Mouse (Mus musculus) limb, embryonic 11.5 days (tissue): Measurements from ENCODE around the gene Lrrc73. TPM values are rescaled to one million over a fixed set of nuclear protein-coding genes. Genes with fewer than 3 reads are reported as not detected.

Source experiments
- ATAC-seq: fragments of 200-750 bp; cut with Nextera tagmentation; 2 replicates; pipeline ENCODE4 v1.8.0; 2017; ENCODE audit warnings: low read depth; ENCODE audit not compliant: insufficient number of reproducible peaks, low FRiP score, low TSS enrichment
- DNase-seq: peaks from one replicate; pipeline ENCODE4 v3.0.0-alpha.2; 2015; ENCODE audit warnings: low spot score
- H3K27ac ChIP-seq: fragments of 300-500 bp; sonication (generic); replicated peaks from 2 replicates; pipeline ENCODE4 v1.5.1; 2014; ENCODE audit warnings: low read depth, mild to moderate bottlenecking, low read length
- H3K27me3 ChIP-seq: fragments of 300-500 bp; sonication (generic); 2 replicates; pipeline ENCODE4 v1.6.1; 2014; ENCODE audit warnings: mild to moderate bottlenecking, low read length, mixed read lengths; ENCODE audit not compliant: control insufficient read depth, insufficient read depth
- H3K36me3 ChIP-seq: fragments of 300-500 bp; sonication (generic); 2 replicates; pipeline ENCODE4 v1.6.1; 2014; ENCODE audit warnings: mild to moderate bottlenecking, low read length, moderate library complexity, mixed read lengths; ENCODE audit not compliant: control insufficient read depth, insufficient read depth
- H3K4me1 ChIP-seq: fragments of 300-500 bp; sonication (generic); 2 replicates; pipeline ENCODE4 v1.6.1; 2014; ENCODE audit warnings: low read length, mixed read lengths; ENCODE audit not compliant: control insufficient read depth, insufficient read depth
- H3K4me2 ChIP-seq: fragments of 300-500 bp; sonication (generic); 2 replicates; pipeline ENCODE4 v1.6.1; 2014; ENCODE audit warnings: low read depth, mild to moderate bottlenecking, moderate library complexity; ENCODE audit not compliant: severe bottlenecking
- H3K4me3 ChIP-seq: fragments of 300-500 bp; sonication (generic); 2 replicates; pipeline ENCODE4 v1.5.1; 2014; ENCODE audit warnings: low read depth, low read length
- H3K9ac ChIP-seq: fragments of 300-500 bp; sonication (generic); 2 replicates; pipeline ENCODE4 v1.6.1; 2014; ENCODE audit warnings: mild to moderate bottlenecking, low read length
- H3K9me3 ChIP-seq: fragments of 300-500 bp; sonication (generic); 2 replicates; pipeline ENCODE4 v1.6.1; 2016; ENCODE audit warnings: low read length; ENCODE audit not compliant: control insufficient read depth
- WGBS: fragments of 180-500 bp; shearing (Covaris S2); extraction: QIAGEN DNeasy Blood & Tissue Kit; methylation state at CpG from one replicate; pipeline ENCODE4 v1.1.7; 2014; 5-methylcytosine and 5-hydroxymethylcytosine counted together
- polyA plus RNA-seq: library from polyadenylated mRNA; unstranded; fragments of >200 nt; fragmentation: Nextera tagmentation; extraction: Ambion mirVana; gene quantifications from 2 replicates; pipeline ENCODE4 v1.2.1, GENCODE M21; 2014

Lrrc73 gene
- polyA plus RNA-seq, 1 experiment from 2014 or later: 0.69 TPM

DNA sequence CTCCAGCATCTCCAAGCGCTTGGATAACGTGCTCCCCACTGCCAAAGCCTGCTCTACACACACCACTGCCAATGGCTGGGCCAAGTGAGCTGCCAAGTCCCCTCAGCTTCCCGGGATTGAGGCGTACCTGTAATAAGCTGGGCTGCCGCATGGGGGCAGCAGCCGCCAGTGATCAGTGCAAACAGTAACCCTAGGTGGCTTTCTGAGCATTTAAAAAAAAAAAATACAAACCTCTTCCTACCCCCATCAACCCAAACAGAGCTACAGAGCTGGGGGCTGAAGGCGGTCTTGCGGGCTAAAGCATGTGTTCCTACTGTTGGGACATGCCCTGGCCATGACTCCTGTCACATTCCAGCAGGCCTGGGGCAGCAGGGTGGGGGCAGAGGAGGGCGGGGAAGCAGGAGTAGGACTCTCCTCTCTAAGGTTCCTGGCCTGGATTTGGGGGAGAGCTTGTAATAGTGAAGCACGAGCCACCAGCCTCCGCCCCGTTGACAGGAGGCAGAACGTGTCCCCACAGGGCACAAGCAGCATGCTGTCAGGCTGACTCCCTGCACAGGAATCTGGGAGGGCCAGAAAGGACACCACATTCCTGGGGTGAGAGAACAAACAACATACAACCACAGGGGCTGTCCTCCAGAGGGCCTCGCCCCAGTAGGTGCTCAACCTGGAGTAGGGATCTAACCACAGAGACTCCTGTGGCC is 12.7 kb downstream of the Lrrc73 start:
- Histone ChIP-seq H3K27ac (no peak overlapping the region), H3K4me3 (no peak overlapping the region), H3K4me1 (0 out of 2 replicates have a peak, but pooled peaks cover 3% of the 10 kb centered on the region), H3K36me3 (peaks cover 26% of the 10 kb centered on the region), H3K9me3 (no peaks in the 10 kb centered on the region), H3K4me2 (no peak overlapping the region), H3K27me3 (no peaks in the 10 kb centered on the region), H3K9ac (no peak overlapping the region)
- 26% methylated on average over 14 of the region's 14 CpGs for WGBS
- no peak for ATAC-seq
- DNase-seq: peak; percentile 90

- no peak overlapping the region for H3K27ac ChIP-seq
- H3K27me3 ChIP-seq: no peaks in the 10 kb centered on the region
- 0 out of 2 replicates have a peak, but pooled peaks cover 3% of the 10 kb centered on the region for H3K4me1 ChIP-seq
- no peak for ATAC-seq
- no peak overlapping the region for H3K4me3 ChIP-seq
- no peak for DNase-seq
- no peak overlapping the region for H3K4me2 ChIP-seq
- no peak overlapping the region for H3K9ac ChIP-seq
- 55% methylated on average over 6 of the region's 6 CpGs for WGBS
- H3K9me3 ChIP-seq: no peaks in the 10 kb centered on the region
- H3K36me3 ChIP-seq: peaks cover 28% of the 10 kb centered on the region
Measured at GRCm38 (mm10) chr17:46266986-46267385, 13.7 kb downstream of the Lrrc73 start.

- Histone ChIP-seq H3K36me3 (peaks cover 28% of the 10 kb centered on the region), H3K4me2 (no peak overlapping the region), H3K9me3 (no peaks in the 10 kb centered on the region), H3K27me3 (no peaks in the 10 kb centered on the region), H3K27ac (no peak overlapping the region), H3K4me3 (no peak overlapping the region), H3K9ac (no peak overlapping the region), H3K4me1 (0 out of 2 replicates have a peak, but pooled peaks cover 3% of the 10 kb centered on the region)
- ATAC-seq: no peak
- no peak for DNase-seq
- WGBS: 82% methylated on average over 7 of the region's 7 CpGs
Measured at GRCm38 (mm10) chr17:46267511-46267910, 14.2 kb downstream of the Lrrc73 start.

- WGBS: 78% methylated on average over 10 of the region's 10 CpGs
- H3K4me2 ChIP-seq: no peak overlapping the region
- no peak for DNase-seq
- ATAC-seq: no peak
- H3K27ac ChIP-seq: no peak overlapping the region
- H3K9ac ChIP-seq: peak overlapping the region; percentile 4; the same call in 1 of the 2 replicates
- no peaks in the 10 kb centered on the region for H3K27me3 ChIP-seq
- H3K36me3 ChIP-seq: peaks cover 29% of the 10 kb centered on the region
- 0 out of 2 replicates have a peak, but pooled peaks cover 3% of the 10 kb centered on the region for H3K4me1 ChIP-seq
- no peak overlapping the region for H3K4me3 ChIP-seq
- H3K9me3 ChIP-seq: no peaks in the 10 kb centered on the region
Measured at GRCm38 (mm10) chr17:46268026-46268720, 14.8 kb downstream of the Lrrc73 start.

DNA sequence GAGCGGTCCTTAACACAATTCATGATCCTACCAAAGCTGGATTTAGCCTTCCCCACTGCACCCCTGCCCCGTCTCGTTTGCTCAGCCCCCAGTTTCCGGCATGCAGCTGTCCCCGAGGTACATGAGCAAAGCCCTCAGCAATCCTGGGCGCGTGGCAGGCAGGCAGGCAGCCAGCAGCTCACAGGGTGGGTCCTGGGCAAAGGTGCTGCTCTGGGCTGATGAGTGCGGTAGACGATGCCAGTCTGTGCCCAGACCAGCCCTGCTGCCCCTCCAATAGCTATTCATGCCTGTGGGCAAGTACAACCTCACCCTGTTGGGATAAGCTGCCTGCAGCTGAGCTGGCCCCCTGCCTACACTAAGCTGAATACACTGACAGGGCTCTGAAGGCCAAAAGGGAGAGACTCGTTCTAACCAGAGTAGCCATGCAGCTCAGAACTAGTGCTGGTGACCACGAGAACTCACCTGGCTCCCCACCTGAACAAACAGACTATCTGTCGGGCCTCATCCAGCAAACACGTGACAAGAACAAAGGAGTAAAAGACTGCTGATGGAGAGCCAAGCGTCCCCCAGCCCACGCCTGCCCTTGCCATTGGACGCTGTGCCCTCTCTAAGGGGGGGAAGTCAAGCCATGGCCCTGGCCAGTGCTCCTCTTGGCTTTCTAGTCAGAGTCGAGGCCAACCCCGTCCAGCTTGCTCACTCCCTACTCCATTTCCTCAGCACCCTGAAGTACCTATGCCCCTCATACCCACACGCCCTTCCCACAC is 16.6 kb downstream of the Lrrc73 start:
- Histone ChIP-seq H3K27ac (no peak overlapping the region), H3K36me3 (peaks cover 20% of the 10 kb centered on the region), H3K9ac (no peak overlapping the region), H3K27me3 (no peaks in the 10 kb centered on the region), H3K9me3 (no peaks in the 10 kb centered on the region), H3K4me2 (no peak overlapping the region), H3K4me3 (no peak overlapping the region), H3K4me1 (0 out of 2 replicates have a peak, but pooled peaks cover 3% of the 10 kb centered on the region)
- WGBS: 90% methylated on average over 19 of the region's 19 CpGs
- no peak for ATAC-seq
- DNase-seq: no peak

DNA sequence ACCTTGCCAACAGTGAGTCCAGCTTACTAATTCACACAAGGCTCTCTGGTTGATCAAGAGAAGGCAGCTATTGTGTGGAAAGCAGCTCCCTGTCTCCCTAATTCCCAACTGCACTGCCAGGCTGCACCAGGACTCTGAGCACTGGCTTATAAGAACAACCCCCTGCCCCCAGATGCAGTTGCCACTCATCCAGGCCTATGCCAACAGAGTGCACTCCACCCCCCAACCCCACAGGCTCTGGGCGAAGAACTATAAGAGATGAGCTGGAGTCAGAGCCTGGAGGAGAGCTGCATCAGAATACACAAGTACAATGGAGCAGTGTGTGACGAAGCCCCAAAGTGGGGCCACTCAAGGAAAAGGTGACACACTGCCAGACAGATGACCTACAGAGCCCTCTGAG is 18.7 kb downstream of the Lrrc73 start:
- H3K9ac ChIP-seq: no peak overlapping the region
- H3K4me1 ChIP-seq: no peaks in the 10 kb centered on the region; the same call in 1 of the 2 replicates
- 95% methylated on average over 2 of the region's 2 CpGs for WGBS
- H3K4me3 ChIP-seq: no peak overlapping the region
- no peak overlapping the region for H3K27ac ChIP-seq
- H3K4me2 ChIP-seq: no peak overlapping the region
- no peaks in the 10 kb centered on the region for H3K9me3 ChIP-seq
- ATAC-seq: no peak
- DNase-seq: no peak
- no peaks in the 10 kb centered on the region for H3K27me3 ChIP-seq
- peaks cover 20% of the 10 kb centered on the region for H3K36me3 ChIP-seq

- no peak overlapping the region for H3K27ac ChIP-seq
- peaks cover 20% of the 10 kb centered on the region for H3K36me3 ChIP-seq
- H3K4me2 ChIP-seq: no peak overlapping the region
- WGBS: 90% methylated on average over 5 of the region's 5 CpGs
- peaks cover 6% of the 10 kb centered on the region for H3K4me1 ChIP-seq
- DNase-seq (no peak), ATAC-seq (no peak)
- no peak overlapping the region for H3K9ac ChIP-seq
- H3K27me3 ChIP-seq: no peaks in the 10 kb centered on the region
- no peak overlapping the region for H3K4me3 ChIP-seq
- H3K9me3 ChIP-seq: no peaks in the 10 kb centered on the region
Measured at GRCm38 (mm10) chr17:46272675-46273074, 19.3 kb downstream of the Lrrc73 start.

DNA sequence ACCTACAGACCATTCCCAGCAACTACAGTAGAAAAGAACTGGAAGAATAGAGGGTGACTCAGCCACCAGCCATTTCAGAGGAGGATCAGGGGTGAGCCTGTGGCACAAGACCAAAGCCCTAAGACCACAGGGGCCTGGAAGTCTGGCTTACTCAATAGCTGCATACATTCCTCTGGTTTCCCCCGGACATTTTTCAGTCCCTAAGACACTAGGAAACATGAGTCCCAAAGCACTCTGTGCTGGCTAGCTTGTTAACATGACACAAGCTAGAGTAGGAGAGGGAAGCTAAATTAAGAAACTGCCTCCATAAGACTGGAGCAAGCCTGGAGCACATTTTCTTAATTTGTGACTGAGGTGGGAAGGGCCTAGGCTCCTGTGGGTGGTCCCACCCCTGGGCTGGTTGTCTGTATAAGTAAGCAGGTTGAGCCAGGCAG is 20.5 kb downstream of the Lrrc73 start:
- H3K4me1 ChIP-seq: peaks cover 9% of the 10 kb centered on the region
- H3K4me3 ChIP-seq: no peak overlapping the region
- H3K27me3 ChIP-seq: no peaks in the 10 kb centered on the region
- 58% methylated on average over 1 of the region's 1 CpGs for WGBS
- no peak overlapping the region for H3K4me2 ChIP-seq
- no peak overlapping the region for H3K9ac ChIP-seq
- ATAC-seq (no peak), DNase-seq (no peak)
- peaks cover 22% of the 10 kb centered on the region for H3K36me3 ChIP-seq
- no peaks in the 10 kb centered on the region for H3K9me3 ChIP-seq
- H3K27ac ChIP-seq: no peak overlapping the region
